Mouse (Mus musculus): ENCODE measurements around the gene Coq10b. TPM values are rescaled to one million over a fixed set of nuclear protein-coding genes. Genes with fewer than 3 reads are reported as not detected.
A peak's percentile ranks its signal among the peaks of the same experiment; 100 is the strongest.
"Not testable (repeated sequence)": the region's sequence is repeated elsewhere in the genome, so short reads cannot be mapped to it uniquely, and the experiment has no call there.

The Coq10b gene
- total RNA-seq (2021): 10 to 100 TPM; 35.7 to 82.2 TPM
- long read RNA-seq, experiment 1, transcript Coq10b-201 (5 exons, 1,733 nt): major isoform, 102 of 109 reads
- long read RNA-seq, experiment 1, partial matches to known transcripts: 2 of 109 reads
- long read RNA-seq, experiment 1, other reads (novel, unspliced or antisense): 5 of 109 reads
- long read RNA-seq, experiment 2, transcript Coq10b-201 (5 exons, 1,733 nt): major isoform, 22 of 26 reads
- long read RNA-seq, experiment 2, partial matches to known transcripts: 1 of 26 reads
- long read RNA-seq, experiment 2, other reads (novel, unspliced or antisense): 3 of 26 reads

DNA sequence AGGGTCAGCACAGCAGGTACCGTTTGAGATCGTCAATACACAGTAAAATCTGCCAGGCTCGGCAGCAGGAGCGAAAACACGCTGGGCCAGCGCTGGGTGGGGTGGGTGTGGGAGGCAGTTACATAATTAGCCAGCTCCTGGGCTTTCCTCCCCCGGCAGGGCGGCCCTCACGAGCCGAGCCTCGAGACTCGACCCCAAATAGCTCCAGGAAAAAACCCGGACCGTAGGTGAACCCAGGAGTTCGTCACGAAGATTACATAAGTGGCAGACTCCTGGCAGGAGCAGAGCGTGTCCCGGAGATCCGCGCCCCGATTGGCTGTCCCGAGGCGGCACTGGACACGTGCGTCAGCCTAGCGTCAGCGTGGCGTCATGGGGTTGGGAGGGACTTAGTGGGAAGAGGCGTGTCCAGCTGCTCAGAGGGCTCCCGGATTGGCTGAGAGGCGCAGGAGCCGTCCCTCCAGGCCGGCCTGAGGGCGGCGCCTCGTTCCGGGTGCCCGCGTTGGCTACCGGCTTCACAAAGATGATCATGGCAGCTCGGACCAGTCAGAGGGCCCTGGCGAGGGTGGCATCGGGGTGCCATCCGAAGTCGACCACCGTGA, at the start of gene Coq10b:
TSS of gene Coq10b (plus strand) at position 416 of the 599 bp plus-strand sequence.
- peak; percentile 100 for DNase-seq

DNA sequence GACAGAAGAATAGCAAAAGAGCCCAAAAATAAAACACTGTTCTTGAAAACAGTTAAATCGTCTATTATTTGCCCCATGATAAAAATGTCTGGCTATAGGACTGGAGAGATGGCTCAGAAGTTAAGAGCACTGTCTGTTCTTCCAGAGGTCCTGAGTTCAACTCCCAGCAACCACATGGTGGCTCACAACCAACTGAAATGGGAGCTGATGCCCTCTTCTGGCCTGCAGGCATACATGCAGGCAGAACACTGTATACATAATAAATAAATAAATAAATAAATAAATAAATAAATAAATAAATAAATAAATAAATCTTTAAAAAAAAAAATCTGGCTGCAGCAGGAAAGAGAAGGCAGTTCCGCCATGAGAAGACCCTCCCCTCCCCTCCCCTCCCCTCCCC, 44.3 kb upstream of the Coq10b start:
- not testable (repeated sequence) for DNase-seq

GRCm38 (mm10) chr1:55012513-55012912, 40.1 kb upstream of the Coq10b start:
- DNase-seq: no peak

DNA sequence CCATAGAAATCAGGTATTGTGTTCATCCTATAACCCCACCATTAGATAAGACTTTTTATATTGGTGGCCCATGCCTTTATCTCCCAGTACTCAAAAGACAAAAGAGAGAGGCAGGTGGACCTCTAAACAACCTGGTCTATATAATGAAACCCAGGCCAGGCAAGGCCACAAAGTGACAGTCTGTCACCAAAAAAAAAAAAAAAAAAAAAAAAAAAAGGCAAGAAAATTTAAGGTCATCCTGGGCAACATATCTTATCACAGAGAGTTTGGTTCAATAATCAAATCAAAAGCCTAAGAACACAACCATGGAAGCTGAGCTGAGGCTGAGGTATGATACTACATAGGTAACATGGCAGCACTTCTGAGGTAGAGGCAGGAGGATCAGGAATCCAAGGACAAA, 30.7 kb upstream of the Coq10b start:
- no peak for DNase-seq

DNA sequence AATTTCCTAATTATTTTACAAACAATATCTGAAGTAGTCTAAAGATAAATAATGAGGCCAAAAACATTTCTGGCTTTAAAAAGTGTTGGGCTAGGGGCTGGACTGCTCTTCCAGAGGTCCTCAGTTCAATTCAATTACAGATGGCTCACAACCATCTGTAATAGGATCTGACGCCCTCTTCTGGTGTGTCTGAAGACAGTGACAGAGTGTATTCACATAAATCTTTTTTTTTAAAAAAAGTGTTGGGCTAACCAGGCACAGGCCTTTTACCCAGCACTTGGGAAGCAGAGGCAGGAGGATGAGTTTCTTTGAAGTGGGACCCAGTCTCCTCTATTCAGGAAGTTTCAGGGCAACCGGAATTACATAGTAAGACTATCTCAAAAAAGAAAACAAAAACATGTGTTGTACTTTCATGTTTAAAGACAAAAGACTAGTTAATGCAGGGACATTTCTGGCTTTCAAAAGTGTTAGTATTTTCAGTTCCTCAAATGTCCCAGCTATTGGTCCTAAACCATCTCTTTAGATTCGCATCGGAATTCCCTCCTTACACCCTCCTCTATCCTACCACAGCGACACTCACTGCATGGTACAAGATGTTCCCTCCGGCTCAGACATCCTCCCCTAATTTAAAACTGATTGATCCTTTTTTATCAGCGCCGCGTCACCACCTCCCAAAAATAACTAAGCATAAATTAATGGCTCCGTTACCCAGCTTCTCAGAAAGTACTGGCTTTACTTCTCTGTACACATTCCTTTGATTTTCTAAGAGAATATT, 26.7 kb upstream of the Coq10b start:
- DNase-seq: peak; percentile 17

GRCm38 (mm10) chr1:55026444-55027252, 25.9 kb upstream of the Coq10b start:
- DNase-seq: no peak

DNA sequence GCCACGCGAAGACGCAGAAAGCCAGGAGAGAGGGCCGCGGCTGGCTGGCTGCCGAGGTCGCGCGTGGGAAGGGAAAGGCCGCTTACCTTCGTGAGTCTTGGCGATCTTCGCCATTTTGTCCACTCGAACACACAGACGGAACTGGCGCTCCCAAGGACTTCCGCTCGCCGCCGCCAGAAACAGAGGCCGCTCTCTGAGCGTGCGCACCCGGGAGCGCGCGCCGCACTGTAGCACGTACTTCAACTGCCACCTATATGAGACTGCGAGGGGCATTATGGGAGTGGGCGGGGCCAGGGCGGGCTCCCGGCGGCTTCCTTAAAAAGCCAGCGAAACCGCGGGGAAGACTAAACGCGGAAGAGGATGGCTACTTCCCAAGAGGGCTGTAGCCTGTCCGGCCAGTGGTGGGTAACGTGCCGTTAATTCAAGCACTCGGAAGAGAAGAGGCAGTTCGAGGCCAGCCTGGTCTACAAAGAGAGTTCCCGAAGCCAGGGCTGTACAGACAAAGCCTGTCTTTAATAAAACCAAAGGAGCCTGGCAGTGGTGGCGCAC, 25.2 kb upstream of the Coq10b start, which contains the start of gene Sf3b1:
TSS of gene Sf3b1 (minus strand) at position 229 of the 549 bp plus-strand sequence.
- peak; percentile 97 for DNase-seq

DNA sequence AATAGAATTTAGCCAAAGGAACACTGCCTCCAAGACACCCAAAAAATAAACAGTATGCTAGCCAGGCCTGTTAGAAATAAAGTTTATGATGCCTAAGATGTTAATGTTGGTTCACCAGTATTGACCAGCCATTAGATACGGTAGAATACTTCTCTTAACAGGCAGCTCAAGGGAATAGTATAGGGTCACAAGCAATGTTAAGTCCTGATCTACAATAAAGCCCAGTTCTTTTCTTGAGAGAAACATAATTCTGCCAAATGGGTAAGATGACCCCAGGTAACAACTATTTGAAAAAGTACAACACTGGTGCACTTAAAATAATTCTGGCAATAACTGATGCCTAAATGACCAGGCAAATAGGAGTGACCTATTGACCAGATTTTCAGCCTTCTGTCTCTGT, 24.6 kb upstream of the Coq10b start:
- no peak for DNase-seq

DNA sequence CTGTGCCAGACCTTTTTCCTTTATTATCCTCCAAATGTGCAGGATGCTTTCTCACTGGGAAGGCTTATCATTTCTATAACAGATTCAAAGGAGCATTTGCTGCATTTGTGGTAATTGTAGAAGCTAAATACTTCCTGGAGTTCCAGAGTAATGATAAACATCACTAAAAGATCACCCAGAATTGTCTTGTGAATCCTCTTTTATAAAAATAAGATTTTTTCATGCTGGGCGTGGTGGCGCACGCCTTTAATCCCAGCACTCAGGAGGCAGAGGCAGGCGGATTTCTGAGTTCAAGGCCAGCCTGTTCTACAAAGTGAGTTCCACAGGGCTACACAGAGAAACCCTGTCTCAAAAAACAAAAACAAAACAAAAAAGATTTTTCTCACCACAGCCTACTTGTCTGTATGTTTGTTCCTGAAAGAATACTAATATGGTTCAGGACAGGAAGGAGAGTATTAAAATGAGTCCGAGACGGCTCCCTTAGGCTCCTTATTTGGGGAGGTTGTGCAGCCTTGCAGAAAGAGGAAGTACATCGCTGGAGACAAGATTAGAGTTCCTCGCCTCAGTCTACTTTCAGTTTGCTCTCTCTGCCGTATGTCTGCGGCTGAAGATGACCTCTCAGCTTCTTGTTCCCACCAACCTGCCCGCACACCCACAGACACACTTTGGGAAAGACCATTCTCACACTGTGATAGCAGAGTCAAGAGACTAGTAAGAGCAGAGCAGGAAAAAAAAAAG, 23.9 kb upstream of the Coq10b start:
- DNase-seq: no peak

DNA sequence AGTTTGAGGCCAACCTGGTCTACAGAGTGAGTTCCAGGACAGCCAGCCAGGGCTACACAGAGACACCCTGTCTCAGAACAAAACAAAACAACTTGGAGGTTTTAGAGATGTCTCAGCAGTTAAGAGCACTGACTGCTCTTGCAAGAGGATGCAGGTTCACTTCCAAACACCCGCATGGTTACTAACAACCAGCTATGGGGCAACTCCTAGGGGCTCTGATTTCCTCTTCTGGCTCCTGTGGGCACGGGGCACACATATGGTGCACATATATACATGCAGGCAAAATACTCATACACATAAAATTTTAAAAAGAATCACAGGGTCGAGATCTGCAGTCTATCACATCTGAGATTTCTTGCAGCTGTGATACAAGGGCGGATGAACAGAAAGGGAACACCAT, 23.1 kb upstream of the Coq10b start:
- no peak for DNase-seq

DNA sequence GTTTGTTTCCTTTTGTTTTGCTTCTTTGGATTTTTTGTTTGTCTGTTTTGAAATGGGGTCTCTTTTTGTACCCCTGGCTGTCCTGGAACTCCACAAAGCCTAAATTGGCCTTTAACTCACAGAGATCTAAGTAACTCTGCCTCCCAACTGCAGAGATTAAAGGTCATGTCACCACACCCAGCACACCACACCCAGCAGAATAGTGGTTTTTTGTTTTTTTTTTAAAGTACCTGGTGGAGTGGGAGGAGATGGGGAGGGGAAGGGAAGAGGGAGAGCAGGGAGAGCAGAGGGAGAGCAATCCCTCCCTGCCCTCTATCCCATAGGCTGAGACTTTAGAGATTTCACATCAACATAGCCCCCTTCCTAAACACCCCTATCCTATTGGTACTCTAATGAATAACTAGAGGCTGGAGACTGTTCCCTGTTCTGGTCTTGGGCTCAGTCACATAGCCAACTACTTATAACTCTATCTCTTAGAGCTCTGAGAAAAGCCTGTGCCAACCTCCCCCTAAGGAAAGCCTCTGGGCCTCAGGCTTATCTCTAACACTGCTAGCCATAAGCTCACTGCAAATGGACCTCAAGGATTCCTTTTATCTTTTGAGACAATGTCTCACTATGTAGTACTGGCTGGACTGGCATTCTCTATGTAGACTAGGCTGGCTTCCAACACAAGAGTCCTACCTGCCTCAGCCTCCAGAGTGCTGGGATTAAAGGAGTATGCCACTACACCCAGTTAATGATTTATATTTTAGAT, 21.4 kb upstream of the Coq10b start:
- no peak for DNase-seq

GRCm38 (mm10) chr1:55039944-55040343, 12.6 kb upstream of the Coq10b start:
- no peak for DNase-seq

DNA sequence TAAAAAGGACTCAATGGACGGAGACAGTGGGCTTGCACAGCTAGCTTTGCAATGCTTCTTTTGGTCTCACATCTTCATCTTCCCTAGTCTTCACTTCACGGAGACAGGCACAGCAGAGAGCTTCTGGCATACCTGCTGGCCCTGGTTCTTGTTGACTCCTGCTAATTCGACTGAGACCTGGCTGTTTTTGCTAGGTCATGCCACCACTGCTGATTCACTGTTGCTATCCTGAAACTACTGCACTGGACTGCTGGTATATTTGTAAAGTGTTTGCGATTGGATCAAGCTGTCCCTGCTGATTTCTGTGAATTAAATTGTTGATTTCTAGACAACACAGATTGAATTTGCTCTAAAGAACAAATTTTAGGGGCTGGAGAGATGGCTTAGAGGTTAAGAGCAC, 10.9 kb upstream of the Coq10b start:
- no peak for DNase-seq

DNA sequence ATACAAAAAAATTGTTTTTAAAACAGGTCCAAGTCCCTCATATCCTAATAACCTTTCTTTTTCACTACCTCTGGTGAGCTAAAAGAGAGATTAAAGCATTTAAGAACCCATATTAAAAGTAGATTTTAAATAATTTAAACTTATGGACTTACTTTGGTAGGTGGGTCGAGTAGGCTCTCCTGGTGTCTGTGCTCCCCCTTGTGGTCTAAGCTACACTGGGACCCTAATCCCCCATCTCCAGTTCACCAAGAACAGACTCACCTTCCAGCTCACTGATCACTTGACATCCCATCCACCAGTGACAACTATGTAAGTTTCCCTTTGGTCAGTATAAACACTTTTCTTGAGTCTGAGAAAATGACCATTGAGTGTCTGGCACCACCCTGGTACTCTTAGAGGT, 10.3 kb upstream of the Coq10b start:
- DNase-seq: no peak

DNA sequence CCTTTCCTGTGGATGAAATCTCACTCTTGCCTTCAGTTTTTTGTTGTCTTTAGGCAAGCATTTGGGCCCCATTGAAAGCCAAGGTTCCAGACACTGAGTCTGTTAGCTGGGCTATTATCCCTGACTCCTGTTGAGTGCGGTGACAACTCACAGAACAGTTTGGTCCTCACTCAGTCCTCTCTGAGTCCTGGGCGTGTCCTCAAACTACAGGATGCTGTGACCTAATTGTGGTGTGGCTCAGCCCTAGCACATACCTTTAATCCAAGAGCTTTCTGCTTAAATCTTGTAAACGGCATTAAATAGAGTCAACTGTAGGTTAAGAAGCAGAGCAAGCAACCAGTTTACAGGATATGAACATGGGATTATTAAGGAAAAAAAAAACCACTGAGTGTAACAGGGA, 9.4 kb upstream of the Coq10b start:
- DNase-seq: no peak

- DNase-seq: no peak
These were observed 3.6 kb upstream of the Coq10b start for GRCm38 (mm10) chr1:55048841-55049587.

GRCm38 (mm10) chr1:55051671-55052070, 899 bp upstream of the Coq10b start:
- no peak for DNase-seq

GRCm38 (mm10) chr1:55053005-55053404, 435 bp downstream of the Coq10b start:
- peak; percentile 83 for DNase-seq

GRCm38 (mm10) chr1:55053596-55053995, 1.0 kb downstream of the Coq10b start:
- DNase-seq: no peak
